ENCODE assay signal across 10 mouse cellular contexts in the genomic region with DNA sequence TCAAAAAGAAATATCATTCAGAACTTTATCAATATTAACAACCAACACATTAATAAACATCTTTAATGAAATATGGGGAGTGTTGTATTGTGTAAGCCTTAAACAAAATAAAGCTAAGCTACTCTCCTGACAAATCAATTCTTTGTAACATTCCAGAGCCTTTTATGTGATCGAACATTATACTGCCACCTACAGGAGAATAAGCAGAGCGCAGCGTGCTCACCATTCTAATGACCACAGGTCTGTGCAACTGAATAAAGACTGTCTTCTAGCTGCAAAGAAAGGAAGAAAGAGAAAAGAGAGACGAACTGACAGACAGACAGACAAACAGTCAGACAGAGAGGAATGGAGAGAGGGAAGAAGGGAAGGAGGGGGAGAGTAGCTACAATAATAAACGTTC. TPM values are rescaled to one million over a fixed set of nuclear protein-coding genes. Genes with fewer than 3 reads are reported as not detected.
DNase-seq lines count a peak whose midpoint lies in the region; ATAC-seq and TF ChIP-seq lines count a peak whose summit lies in the region.
"Had no signal": no experiment of that assay in that cellular context is flagged by ENCODE, and none has a peak within 500 bp of the region (broad histone marks: within the 10 kb centered on the region; RNA-seq: fewer than 3 reads in every experiment).

No protein-coding gene starts in this region.

- H3K4me2 ChIP-seq in forebrain, postnatal 0 days (ENCODE audit: low read depth) = no peak overlapping the region
- H3K4me2 ChIP-seq in forebrain, embryonic 16.5 days (ENCODE audit: low read length) = no peak overlapping the region
- H3K4me2 ChIP-seq in stomach, postnatal 0 days (replicated peaks; ENCODE audit: low read depth) = no peak overlapping the region
- H3K4me2 ChIP-seq: limb, embryonic 12.5 days; stomach, embryonic 15.5 days had no signal

- WGBS in forebrain, postnatal 0 days = 14% methylated on average over 5 of the region's 5 CpGs
- WGBS in forebrain, embryonic 16.5 days = 19% methylated on average over 5 of the region's 5 CpGs
- WGBS in thymus, adult 2 months = 13% methylated on average over 5 of the region's 5 CpGs
- 13% methylated on average over 5 of the region's 5 CpGs for WGBS in stomach, postnatal 0 days

- H3K27me3 ChIP-seq in forebrain, postnatal 0 days (ENCODE audit: insufficient read depth, low read length) = no peaks in the 10 kb centered on the region
- H3K27me3 ChIP-seq in forebrain, embryonic 16.5 days (replicated peaks; ENCODE audit: control insufficient read depth, insufficient read depth, low read length) = no peaks in the 10 kb centered on the region
- H3K27me3 ChIP-seq in thymus, adult 2 months (ENCODE audit: control insufficient read depth, insufficient read depth, low read length) = no peaks in the 10 kb centered on the region
- no peaks in the 10 kb centered on the region for H3K27me3 ChIP-seq in stomach, postnatal 0 days (ENCODE audit: control insufficient read depth, insufficient read depth, low read length)
- H3K27me3 ChIP-seq: limb, embryonic 12.5 days; stomach, embryonic 15.5 days had no signal

- no peaks in the 10 kb centered on the region for H3K4me1 ChIP-seq in forebrain, postnatal 0 days (ENCODE audit: insufficient read depth)
- H3K4me1 ChIP-seq in forebrain, embryonic 16.5 days (replicated peaks; ENCODE audit: control insufficient read depth, insufficient read depth, low read length) = no peaks in the 10 kb centered on the region
- H3K4me1 ChIP-seq in thymus, adult 2 months (replicated peaks; ENCODE audit: control insufficient read depth, insufficient read depth, low read length) = no peaks in the 10 kb centered on the region
- no peaks in the 10 kb centered on the region for H3K4me1 ChIP-seq in stomach, postnatal 0 days (replicated peaks; ENCODE audit: control insufficient read depth, insufficient read depth)
- H3K4me1 ChIP-seq: limb, embryonic 12.5 days; stomach, embryonic 15.5 days had no signal

- ATAC-seq in forebrain, postnatal 0 days = peak; percentile 64; the same call in 1 of the 2 replicates
- no peak for ATAC-seq in forebrain, embryonic 16.5 days
- 0 out of 2 replicates have a peak, but pooled peaks have one; percentile 49 for ATAC-seq in stomach, postnatal 0 days (ENCODE audit: low FRiP score, low TSS enrichment)

- DNase-seq in forebrain, postnatal 0 days = peak; percentile 73
- DNase-seq in thymus, adult 2 months = peak; percentile 8
- no peak for DNase-seq in thymus, postnatal 10 days (ENCODE audit: low spot score in 2 of 2)
- DNase-seq in cerebellum, postnatal 36 days = peak; percentile 6 to 17
- peak; percentile 5 to 54 for DNase-seq in kidney, adult 8-10 months
- peak; percentile 19 for DNase-seq in lung, postnatal 10 days
- peak; percentile 33 for DNase-seq in stomach, postnatal 0 days (ENCODE audit: low spot score)

- TF ChIP-seq EP300 in stomach, postnatal 0 days (optimal IDR thresholded peaks at IDR 0.05) = no peak

- TF ChIP-seq CTCF in forebrain, postnatal 0 days (IDR thresholded peaks at IDR 0.05; ENCODE audit: low read depth) = peak; percentile 80
- no peak for TF ChIP-seq CTCF in thymus, adult 2 months (IDR thresholded peaks at IDR 0.05; ENCODE audit: borderline replicate concordance, control insufficient read depth, extremely low read depth, insufficient read depth, low read length, poor library complexity)
- peak; percentile 85 for TF ChIP-seq CTCF in stomach, postnatal 0 days (IDR thresholded peaks at IDR 0.05; ENCODE audit: low read depth)

- no peak overlapping the region for H3K27ac ChIP-seq in forebrain, postnatal 0 days (ENCODE audit: low read depth, low read length)
- H3K27ac ChIP-seq in forebrain, embryonic 16.5 days (ENCODE audit: low read length) = no peak overlapping the region
- H3K27ac ChIP-seq in thymus, adult 2 months (ENCODE audit: control insufficient read depth, insufficient read depth, low read length) = no peak overlapping the region
- H3K27ac ChIP-seq in stomach, postnatal 0 days (replicated peaks) = no peak overlapping the region
- H3K27ac ChIP-seq: limb, embryonic 12.5 days; stomach, embryonic 15.5 days had no signal

- TF ChIP-seq POLR2A in thymus, adult 2 months (IDR thresholded peaks at IDR 0.05; ENCODE audit: control insufficient read depth, extremely low read depth, insufficient read depth, low read length, poor library complexity) = no peak

- no peak overlapping the region for H3K9ac ChIP-seq in forebrain, postnatal 0 days
- no peak overlapping the region for H3K9ac ChIP-seq in forebrain, embryonic 16.5 days (replicated peaks; ENCODE audit: low read depth, low read length)
- H3K9ac ChIP-seq in stomach, postnatal 0 days (ENCODE audit: low read length) = no peak overlapping the region
- H3K9ac ChIP-seq: limb, embryonic 12.5 days; stomach, embryonic 15.5 days had no signal

- no peaks in the 10 kb centered on the region for H3K36me3 ChIP-seq in forebrain, postnatal 0 days (ENCODE audit: insufficient read depth)
- no peaks in the 10 kb centered on the region for H3K36me3 ChIP-seq in forebrain, embryonic 16.5 days (ENCODE audit: control insufficient read depth, insufficient read depth)
- H3K36me3 ChIP-seq in thymus, adult 2 months (ENCODE audit: control insufficient read depth, insufficient read depth, low read length) = no peaks in the 10 kb centered on the region
- no peaks in the 10 kb centered on the region for H3K36me3 ChIP-seq in stomach, postnatal 0 days (ENCODE audit: control insufficient read depth, insufficient read depth, low read length)
- H3K36me3 ChIP-seq: limb, embryonic 12.5 days; stomach, embryonic 15.5 days had no signal

- H3K4me3 ChIP-seq in forebrain, postnatal 0 days (ENCODE audit: low read depth, low read length) = no peak overlapping the region
- H3K4me3 ChIP-seq in forebrain, embryonic 16.5 days (replicated peaks; ENCODE audit: low read length) = no peak overlapping the region
- no peak overlapping the region for H3K4me3 ChIP-seq in thymus, adult 2 months (ENCODE audit: control insufficient read depth, insufficient read depth, low read length)
- no peak overlapping the region for H3K4me3 ChIP-seq in stomach, postnatal 0 days (ENCODE audit: low read depth, low read length)
- H3K4me3 ChIP-seq: limb, embryonic 12.5 days; stomach, embryonic 15.5 days had no signal

- no peaks in the 10 kb centered on the region for H3K9me3 ChIP-seq in forebrain, postnatal 0 days (ENCODE audit: low read length)
- no peaks in the 10 kb centered on the region for H3K9me3 ChIP-seq in forebrain, embryonic 16.5 days (ENCODE audit: control insufficient read depth, low read length)
- no peaks in the 10 kb centered on the region for H3K9me3 ChIP-seq in stomach, postnatal 0 days (ENCODE audit: control insufficient read depth, low read length)
- H3K9me3 ChIP-seq: limb, embryonic 12.5 days; stomach, embryonic 15.5 days had no signal

RNA-seq across cellular contexts. Expression of a gene that starts 27.1 kb away (rescaled TPM):
- 0.08 TPM in 1 of 2 replicates, not detected in the other for total RNA-seq in forebrain, postnatal 0 days (2014; rRNA removed)
- 0.16 and 0.25 TPM in 2 replicates for polyA plus RNA-seq in forebrain, postnatal 0 days (2015; fragmentation: Nextera tagmentation; extraction: Ambion mirVana)
- 0.22 TPM in 1 of 2 replicates, not detected in the other for polyA plus RNA-seq in forebrain, embryonic 16.5 days (2015; fragmentation: Nextera tagmentation; extraction: Ambion mirVana)
- polyA plus RNA-seq in thymus, adult 2 months (2012; rRNA removed) = 1.5 and 2.0 TPM in 2 replicates
- polyA plus RNA-seq in stomach, postnatal 0 days (2015; fragmentation: Nextera tagmentation; extraction: Ambion mirVana) = 0.04 and 0.10 TPM in 2 replicates

RNA-seq across cellular contexts. Expression of a gene that starts 29.8 kb away (rescaled TPM):
- not detected in 2 replicates for total RNA-seq in forebrain, postnatal 0 days (2014; rRNA removed)
- 0.09 TPM in 1 of 2 replicates, not detected in the other for polyA plus RNA-seq in forebrain, postnatal 0 days (2015; fragmentation: Nextera tagmentation; extraction: Ambion mirVana)
- not detected in 2 replicates for polyA plus RNA-seq in forebrain, embryonic 16.5 days (2015; fragmentation: Nextera tagmentation; extraction: Ambion mirVana)
- 13.8 and 17.8 TPM in 2 replicates for polyA plus RNA-seq in thymus, adult 2 months (2012; rRNA removed)
- 0.12 and 0.17 TPM in 2 replicates for polyA plus RNA-seq in stomach, postnatal 0 days (2015; fragmentation: Nextera tagmentation; extraction: Ambion mirVana)
- polyA plus RNA-seq: limb, embryonic 12.5 days had no signal

RNA-seq across cellular contexts. Expression of a gene that starts 49.2 kb away (rescaled TPM):
- not detected in 2 replicates for total RNA-seq in forebrain, postnatal 0 days (2014; rRNA removed)
- not detected in 2 replicates for polyA plus RNA-seq in forebrain, postnatal 0 days (2015; fragmentation: Nextera tagmentation; extraction: Ambion mirVana)
- polyA plus RNA-seq in forebrain, embryonic 16.5 days (2015; fragmentation: Nextera tagmentation; extraction: Ambion mirVana) = not detected in 2 replicates
- polyA plus RNA-seq in thymus, adult 2 months (2012; rRNA removed) = 0.04 TPM in 1 of 2 replicates, not detected in the other
- polyA plus RNA-seq in stomach, postnatal 0 days (2015; fragmentation: Nextera tagmentation; extraction: Ambion mirVana) = 0.11 and 0.23 TPM in 2 replicates
- polyA plus RNA-seq: limb, embryonic 12.5 days had no signal

RNA-seq across cellular contexts. Expression of a gene that starts 58.6 kb away (rescaled TPM):
- total RNA-seq in forebrain, postnatal 0 days (2014; rRNA removed) = not detected in 2 replicates
- polyA plus RNA-seq in forebrain, postnatal 0 days (2015; fragmentation: Nextera tagmentation; extraction: Ambion mirVana) = not detected in 2 replicates
- polyA plus RNA-seq in forebrain, embryonic 16.5 days (2015; fragmentation: Nextera tagmentation; extraction: Ambion mirVana) = not detected in 2 replicates
- polyA plus RNA-seq in thymus, adult 2 months (2012; rRNA removed) = 57.9 and 69.4 TPM in 2 replicates
- 0.62 and 0.79 TPM in 2 replicates for polyA plus RNA-seq in stomach, postnatal 0 days (2015; fragmentation: Nextera tagmentation; extraction: Ambion mirVana)
- polyA plus RNA-seq: limb, embryonic 12.5 days had no signal

Comparison
In these comparisons a context has a peak if more than half of its experiments do, and no peak if none do; other contexts are left out.
1. DNase-seq: peak in forebrain, postnatal 0 days (single experiment), thymus, adult 2 months (single experiment), cerebellum, postnatal 36 days (2 of 2), kidney, adult 8-10 months (2 of 2), lung, postnatal 10 days (single experiment) and stomach, postnatal 0 days (single experiment); none in thymus, postnatal 10 days (0 of 2).
2. RNA of a gene that starts 29.8 kb away (polyA plus RNA-seq): 13.8 to 17.8 TPM in thymus, adult 2 months; 0.12 to 0.17 TPM in stomach, postnatal 0 days, 0.09 TPM in forebrain, postnatal 0 days and not detected in forebrain, embryonic 16.5 days; every median in the first group is over 10 times any median in the second.